Mouse (Mus musculus): Measurements from ENCODE around the gene Col26a1.

DNA sequence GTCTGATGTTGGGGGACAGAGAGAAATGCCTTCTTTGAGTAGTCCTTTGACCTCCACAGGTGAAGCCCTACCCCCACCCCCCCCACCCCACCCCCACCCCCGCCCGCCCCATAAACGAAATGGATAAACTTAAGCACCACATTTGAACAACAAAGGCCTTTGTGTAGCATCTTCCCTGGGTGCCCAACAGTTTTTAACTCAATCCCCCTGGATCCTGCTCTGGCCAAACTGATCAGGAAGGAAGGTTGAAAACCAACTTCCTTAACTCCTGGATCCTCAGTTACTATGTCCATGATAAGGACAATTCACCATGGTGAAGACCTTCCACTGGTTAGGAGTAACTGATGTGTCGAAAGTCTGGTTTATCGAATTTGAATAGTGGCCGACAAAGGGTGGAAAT lies 103.1 kb downstream of the Col26a1 start:
- TF ChIP-seq CTCF (IDR thresholded peaks at IDR 0.05) (no peak), EP300 (IDR thresholded peaks at IDR 0.05) (no peak)

All from lung, postnatal 0 days (tissue).